Mouse (Mus musculus): ENCODE measurements at regions not wholly inside any gene's neighbourhood (a gene's known extent, or its start where the extent isn't known, plus 50 kb on each side); places are given as distances from the start of the nearest gene placed in this dataset.

DNA sequence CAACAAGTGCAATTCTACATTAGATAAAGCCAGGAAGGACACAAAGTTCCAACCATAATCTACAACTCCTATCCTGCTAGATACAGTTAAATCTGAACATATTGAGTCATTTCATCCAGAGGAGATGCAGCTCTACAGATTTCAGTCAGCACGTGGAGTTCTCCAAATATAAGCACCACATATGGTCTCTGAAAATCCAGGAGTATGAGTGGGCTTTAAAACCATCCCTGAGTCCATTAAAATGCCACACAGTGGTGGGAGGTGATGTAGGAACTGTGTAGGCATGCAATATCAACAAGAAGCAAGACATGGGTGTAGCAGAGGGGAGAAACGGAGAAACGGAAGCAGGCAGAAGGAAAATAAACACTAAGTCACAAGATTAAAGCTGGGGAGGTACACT lies 232.8 kb upstream of the Zkscan2 start:
- TF ChIP-seq CTCF (IDR thresholded peaks at IDR 0.05; ENCODE audit: low read depth) (no peak), EP300 (optimal IDR thresholded peaks at IDR 0.05) (no peak)

Measured in stomach, postnatal 0 days (tissue).